Mouse (Mus musculus) heart, adult 2 months (tissue): Measurements from ENCODE around the gene Scd2.

Experiments
- CTCF ChIP-seq: fragments of 200-600 bp; IDR thresholded peaks from 2 replicates; pipeline ENCODE4 v1.8.1; 2022; ENCODE audit warnings: antibody characterized with exemption, mild to moderate bottlenecking, moderate library complexity
- EP300 ChIP-seq: fragments of 200-500 bp; IDR thresholded peaks from 2 replicates; pipeline ENCODE4 v1.6.1; 2011; ENCODE audit warnings: low read depth, low read length, control low read depth; ENCODE audit not compliant: insufficient read depth
- POLR2A ChIP-seq: fragments of 200-500 bp; IDR thresholded peaks from 2 replicates; pipeline ENCODE4 v1.6.1; 2011; ENCODE audit warnings: mild to moderate bottlenecking, low read depth, low read length, control low read depth; ENCODE audit not compliant: insufficient read depth

DNA sequence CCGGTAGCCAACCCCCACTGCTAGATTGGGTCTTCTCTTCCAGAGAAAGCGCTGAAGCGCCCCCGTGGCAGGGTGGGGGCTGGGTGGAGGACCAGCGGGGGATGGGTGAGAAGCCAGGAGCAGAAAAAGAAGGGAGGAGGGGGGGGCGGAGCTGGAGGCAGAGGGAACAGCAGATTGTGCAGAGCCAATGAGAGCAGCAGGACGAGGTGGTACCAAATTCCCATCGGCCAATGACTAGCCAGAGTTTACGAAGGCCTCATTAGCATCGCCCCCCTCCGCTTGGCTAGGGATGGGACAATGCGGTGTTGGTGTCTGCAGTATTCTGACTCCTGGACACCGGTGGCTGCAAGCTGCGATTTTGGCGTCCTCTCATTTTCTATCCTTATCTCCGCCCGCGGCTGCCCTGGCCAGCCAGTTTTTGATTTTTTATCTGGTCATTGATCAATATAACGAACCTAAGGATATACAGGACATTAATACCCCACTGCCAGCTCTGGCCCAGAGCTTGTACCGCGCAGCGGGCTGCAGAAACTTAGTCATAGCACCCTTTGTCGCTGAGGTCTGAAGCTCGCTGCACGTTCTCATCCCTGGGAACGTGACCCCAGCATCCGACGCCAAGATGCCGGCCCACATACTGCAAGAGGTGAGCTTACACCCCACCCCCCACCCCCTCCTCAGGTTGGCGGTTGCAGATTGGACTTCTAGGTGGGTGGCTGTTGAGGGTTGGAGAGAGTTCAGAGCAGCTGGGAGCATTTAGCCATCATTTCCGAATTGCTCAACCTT, 486 bp downstream of the Scd2 start:
- TF ChIP-seq POLR2A (peak; percentile 94), CTCF (peak; percentile 31), EP300 (no peak)
